19 mouse cellular contexts compared by ENCODE assay signal in the genomic region with DNA sequence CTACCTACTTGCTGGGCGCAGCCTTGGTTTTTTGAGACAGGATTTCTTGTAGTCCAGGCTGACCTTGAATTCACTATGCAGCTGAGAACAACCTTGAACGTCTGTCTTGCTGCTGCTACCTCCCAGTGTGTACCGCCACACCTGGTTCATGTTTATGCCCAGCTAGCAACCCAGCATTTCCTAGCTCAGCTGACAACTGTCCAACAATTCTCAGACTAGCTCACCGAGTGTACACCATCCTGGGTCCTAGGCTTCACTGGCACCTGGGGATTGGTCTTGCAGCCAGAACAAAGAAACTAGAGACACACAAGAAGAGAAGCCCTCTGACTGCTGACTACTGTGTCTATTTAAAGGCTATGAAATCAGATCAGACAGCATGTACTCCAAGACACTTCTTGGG.
"Had no signal": no experiment of that assay in that cellular context is flagged by ENCODE, and none has a peak within 500 bp of the region (broad histone marks: within the 10 kb centered on the region; RNA-seq: fewer than 3 reads in every experiment).

No protein-coding gene starts in this region.

- H3K9ac ChIP-seq: liver, postnatal 0 days; lung, embryonic 15.5 days; midbrain, embryonic 13.5 days; midbrain, embryonic 15.5 days; neural tube, embryonic 12.5 days; stomach, embryonic 15.5 days had no signal

- H3K4me3 ChIP-seq: lung, embryonic 15.5 days; megakaryocyte, embryonic 14.5 days; midbrain, embryonic 13.5 days; midbrain, embryonic 15.5 days; neural tube, embryonic 12.5 days; stomach, embryonic 15.5 days had no signal

- H3K4me1 ChIP-seq: lung, embryonic 15.5 days; midbrain, embryonic 13.5 days; midbrain, embryonic 15.5 days; neural tube, embryonic 12.5 days; stomach, embryonic 15.5 days had no signal

- H3K9me3 ChIP-seq: lung, embryonic 15.5 days; megakaryocyte, embryonic 14.5 days; midbrain, embryonic 13.5 days; midbrain, embryonic 15.5 days; neural tube, embryonic 12.5 days; stomach, embryonic 15.5 days had no signal

- DNase-seq: liver, postnatal 0 days; lung, adult 2 months; lung, postnatal 14 days; lung, postnatal 36 days; right cerebral cortex, postnatal 25 days; right cerebral cortex, postnatal 4 days; thymus, adult 2 months; thymus, postnatal 25 days; thymus, postnatal 4 days had no signal

- H3K36me3 ChIP-seq: midbrain, embryonic 13.5 days; midbrain, embryonic 15.5 days; neural tube, embryonic 12.5 days; stomach, embryonic 15.5 days had no signal

- H3K27ac ChIP-seq: lung, embryonic 15.5 days; macrophage; midbrain, embryonic 13.5 days; midbrain, embryonic 15.5 days; neural tube, embryonic 12.5 days; stomach, embryonic 15.5 days; stomach, postnatal 0 days had no signal

- H3K4me2 ChIP-seq: lung, embryonic 15.5 days; midbrain, embryonic 11.5 days; midbrain, embryonic 13.5 days; midbrain, embryonic 15.5 days; neural tube, embryonic 12.5 days; stomach, embryonic 15.5 days had no signal

- ATAC-seq: liver, postnatal 0 days; lung, postnatal 0 days; midbrain, embryonic 13.5 days; midbrain, embryonic 15.5 days had no signal

- H3K27me3 ChIP-seq: lung, embryonic 15.5 days; megakaryocyte, embryonic 14.5 days; midbrain, embryonic 13.5 days; midbrain, embryonic 15.5 days; neural tube, embryonic 12.5 days; stomach, embryonic 15.5 days had no signal
